Mouse (Mus musculus) bone marrow, adult 2 months (tissue): Measurements from ENCODE around the gene Map4k5. TPM values are rescaled to one million over a fixed set of nuclear protein-coding genes. Genes with fewer than 3 reads are reported as not detected.

Experiments
- H3K27ac ChIP-seq: fragments of 200-500 bp; 2 replicates; pipeline ENCODE4 v1.5.1; 2012; ENCODE audit warnings: low read depth, mild to moderate bottlenecking, control low read depth, inconsistent platforms, low read length; ENCODE audit not compliant: control insufficient read depth, poor library complexity, insufficient read depth
- H3K4me1 ChIP-seq: fragments of 200-500 bp; 2 replicates; pipeline ENCODE4 v1.6.1; 2011; ENCODE audit warnings: low read length; ENCODE audit not compliant: control insufficient read depth, insufficient read depth
- H3K4me3 ChIP-seq: fragments of 200-500 bp; replicated peaks from 2 replicates; pipeline ENCODE3; 2011; ENCODE audit warnings: mild to moderate bottlenecking, low read depth, low read length, control low read depth; ENCODE audit not compliant: control insufficient read depth
- CTCF ChIP-seq: fragments of 200-500 bp; IDR thresholded peaks from 2 replicates; pipeline ENCODE4 v1.5.1; 2011; ENCODE audit warnings: low read length, control low read depth; ENCODE audit not compliant: control insufficient read depth, insufficient read depth
- POLR2A ChIP-seq: fragments of 200-500 bp; IDR thresholded peaks from 2 replicates; pipeline ENCODE4 v1.6.1; 2011; ENCODE audit warnings: low read depth, mild to moderate bottlenecking, control low read depth, low read length, borderline replicate concordance; ENCODE audit not compliant: control insufficient read depth
- WGBS: fragments of 180-500 bp; shearing (Covaris S2); methylation state at CpG from one replicate; pipeline ENCODE4 v1.1.7; 2018; 5-methylcytosine and 5-hydroxymethylcytosine counted together
- polyA plus RNA-seq: library from polyadenylated mRNA; stranded (reverse); fragments of >200 nt; gene quantifications from 2 replicates; pipeline ENCODE4 v1.2.4, GENCODE M21; 2011; ENCODE audit warnings: low replicate concordance; ENCODE audit not compliant: missing spikeins, insufficient read depth, insufficient read length

Gene Map4k5
- polyA plus RNA-seq, 1 experiment = 21.5 TPM

DNA sequence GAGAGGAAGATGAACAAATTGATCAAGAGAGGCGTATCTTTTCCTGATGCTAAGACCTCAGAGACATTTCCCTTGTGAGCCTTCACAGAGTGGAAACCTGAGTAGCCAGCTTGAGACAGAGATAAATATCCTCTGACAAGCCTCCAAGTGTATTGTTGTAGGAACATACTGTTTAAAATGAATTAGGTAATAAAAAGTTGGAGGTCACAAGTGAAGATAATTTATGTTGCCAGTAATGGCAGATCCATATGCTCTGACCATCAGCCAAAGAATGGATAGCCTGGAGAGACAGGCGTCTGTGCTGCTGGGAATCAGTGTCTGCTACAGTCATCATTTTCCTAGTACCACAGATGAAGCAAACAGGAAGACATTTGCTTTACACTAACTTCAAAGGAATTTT lies 2.0 kb upstream of the Map4k5 start:
- TF ChIP-seq CTCF (no peak), POLR2A (no peak)
- H3K4me1 ChIP-seq = peaks cover 2% of the 10 kb centered on the region; the same call in 1 of the 2 replicates
- no peak overlapping the region for H3K27ac ChIP-seq
- no peak overlapping the region for H3K4me3 ChIP-seq
- whole genome bisulfite sequencing = 77% methylated on average over 2 of the region's 2 CpGs

DNA sequence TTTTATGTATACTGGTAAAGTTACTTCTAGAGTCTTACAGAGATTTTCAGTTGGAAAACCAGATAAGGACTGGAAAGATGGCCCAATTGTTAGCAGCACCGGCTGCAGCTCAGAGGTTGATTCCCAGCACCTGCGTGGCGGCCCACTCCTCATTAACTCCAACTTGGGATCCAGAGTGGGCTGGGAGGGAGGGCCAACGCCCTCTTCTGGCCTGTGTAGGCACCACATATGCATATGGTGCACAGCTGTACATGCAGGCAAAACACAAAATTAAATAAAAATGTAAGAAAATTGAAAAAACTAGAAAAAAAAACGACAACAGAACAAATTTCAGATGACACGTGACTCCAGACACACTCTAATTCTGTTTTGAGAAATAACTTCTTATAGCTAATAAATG lies 927 bp upstream of the Map4k5 start:
- Histone ChIP-seq H3K4me1 (peaks cover 2% of the 10 kb centered on the region; the same call in 1 of the 2 replicates), H3K27ac (no peak overlapping the region), H3K4me3 (no peak overlapping the region)
- WGBS = 66% methylated on average over 6 of the region's 6 CpGs
- no peak for TF ChIP-seq POLR2A
- peak; percentile 30; the same call in 1 of the 2 replicates for TF ChIP-seq CTCF

DNA sequence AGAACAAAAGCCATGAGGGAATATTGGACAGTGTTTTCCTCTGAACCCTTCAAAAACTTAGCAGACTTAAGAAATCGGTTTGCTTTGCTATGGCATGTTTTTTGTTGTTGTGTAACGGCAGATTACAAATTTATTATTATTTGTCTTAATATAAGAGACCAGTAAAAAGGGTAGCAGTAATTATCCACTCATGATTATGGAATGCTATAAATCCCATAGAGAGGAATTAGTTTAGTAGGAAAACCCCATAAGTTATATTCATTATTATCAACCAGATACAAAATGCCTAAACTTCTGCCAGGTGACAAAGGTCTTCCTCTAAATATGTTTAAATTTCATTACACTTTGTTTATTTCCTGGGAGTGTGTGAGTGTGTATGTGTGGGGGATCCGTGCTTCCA lies 1.3 kb downstream of the Map4k5 start:
- 59% methylated on average over 3 of the region's 3 CpGs for WGBS
- H3K4me1 ChIP-seq = peaks cover 2% of the 10 kb centered on the region; the same call in 1 of the 2 replicates
- TF ChIP-seq POLR2A = no peak
- TF ChIP-seq CTCF = no peak
- no peak overlapping the region for H3K27ac ChIP-seq
- peak overlapping the region; percentile 88 for H3K4me3 ChIP-seq

DNA sequence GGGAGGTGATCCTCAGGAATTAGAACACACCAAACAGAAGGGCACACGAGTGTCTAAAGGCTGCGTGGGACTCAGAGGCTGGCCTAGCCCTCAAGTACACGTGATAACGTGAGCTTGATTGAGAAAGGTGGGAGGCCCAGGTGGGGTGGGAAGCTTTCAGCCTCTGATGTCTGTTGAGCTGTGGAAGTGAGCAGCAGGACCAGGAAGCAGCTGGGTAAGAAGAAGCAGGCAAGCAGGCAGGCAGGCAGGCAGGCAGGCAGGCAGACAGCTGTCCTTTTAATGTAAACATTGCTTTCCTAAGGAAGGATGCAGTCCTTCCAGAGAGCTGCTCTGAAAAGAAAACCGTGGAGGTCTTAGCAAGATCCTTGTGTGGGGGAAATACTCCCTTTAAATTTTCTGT lies 2.5 kb downstream of the Map4k5 start:
- peaks cover 2% of the 10 kb centered on the region; the same call in 1 of the 2 replicates for H3K4me1 ChIP-seq
- H3K4me3 ChIP-seq = peak overlapping the region; percentile 47
- H3K27ac ChIP-seq = 0 out of 2 replicates have a peak overlapping the region, but pooled peaks have one; percentile 11
- TF ChIP-seq CTCF (no peak), POLR2A (no peak)
- 25% methylated on average over 5 of the region's 5 CpGs for WGBS

DNA sequence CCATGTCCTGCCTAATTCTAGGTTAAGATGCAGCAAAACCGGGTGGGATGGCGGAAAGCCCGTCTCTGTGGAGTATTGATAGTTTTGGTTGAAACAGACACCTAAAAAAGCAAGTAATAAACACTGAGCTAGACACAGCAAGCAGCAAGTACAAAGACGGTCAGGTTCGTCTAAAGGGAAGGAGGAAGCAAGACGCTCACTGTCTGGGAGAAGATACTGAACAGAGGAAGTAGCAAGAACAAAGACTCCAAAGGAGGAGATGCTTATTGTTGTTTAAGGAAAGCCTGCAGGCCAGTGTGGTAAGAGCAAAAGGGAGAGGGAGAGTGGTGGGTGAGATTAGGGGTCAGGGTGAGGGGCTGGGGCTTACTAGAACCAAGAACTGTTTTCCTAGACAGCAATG lies 2.9 kb downstream of the Map4k5 start:
- 0 out of 2 replicates have a peak overlapping the region, but pooled peaks have one; percentile 11 for H3K27ac ChIP-seq
- TF ChIP-seq POLR2A = no peak
- peak overlapping the region; percentile 47 for H3K4me3 ChIP-seq
- H3K4me1 ChIP-seq = peaks cover 2% of the 10 kb centered on the region; the same call in 1 of the 2 replicates
- WGBS = 43% methylated on average over 6 of the region's 6 CpGs

DNA sequence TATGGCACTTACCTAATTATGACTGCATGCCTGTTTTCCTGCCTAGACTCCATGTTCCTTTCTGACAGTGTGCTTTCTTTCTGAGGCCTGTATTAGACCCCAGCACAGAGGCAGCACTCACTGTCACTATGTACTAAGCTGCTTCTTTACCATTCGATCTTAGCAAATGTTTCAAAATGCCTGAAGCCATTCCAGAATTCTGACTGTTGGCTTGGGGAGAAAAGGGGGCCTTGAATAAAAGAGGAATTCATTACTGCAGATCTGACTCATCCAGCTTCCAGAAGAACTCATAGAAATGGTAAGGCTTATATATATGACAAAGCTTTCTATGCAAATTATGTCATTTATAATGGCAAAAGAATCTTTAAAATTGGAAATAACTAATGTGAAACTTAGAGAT lies 4.7 kb downstream of the Map4k5 start:
- no peak overlapping the region for H3K27ac ChIP-seq
- no peak overlapping the region for H3K4me3 ChIP-seq
- TF ChIP-seq POLR2A (no peak), CTCF (no peak)
- 80% methylated on average over 1 of the region's 1 CpGs for WGBS
- peaks cover 2% of the 10 kb centered on the region for H3K4me1 ChIP-seq

DNA sequence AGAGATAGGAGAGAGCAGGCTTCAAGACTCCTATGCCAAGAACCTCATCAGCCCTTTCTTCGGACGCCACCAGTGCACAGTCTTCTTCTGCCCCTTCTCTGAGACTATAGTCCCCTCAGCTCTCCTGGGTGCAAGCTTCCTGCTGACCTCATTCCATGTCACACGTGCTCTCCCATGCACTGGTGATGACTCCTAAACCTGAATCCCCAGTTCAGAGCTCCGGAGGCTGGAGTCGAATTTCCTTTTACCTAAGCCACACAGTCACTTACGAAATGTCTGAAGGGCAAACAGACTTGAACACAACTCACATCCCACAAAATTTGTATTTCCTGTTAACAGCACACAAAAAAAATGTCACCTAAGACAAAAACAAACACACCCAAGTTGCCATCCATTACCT lies 5.2 kb downstream of the Map4k5 start:
- H3K27ac ChIP-seq = no peak overlapping the region
- H3K4me3 ChIP-seq = no peak overlapping the region
- TF ChIP-seq POLR2A = no peak
- TF ChIP-seq CTCF = no peak
- 69% methylated on average over 6 of the region's 6 CpGs for WGBS
- peaks cover 2% of the 10 kb centered on the region for H3K4me1 ChIP-seq

DNA sequence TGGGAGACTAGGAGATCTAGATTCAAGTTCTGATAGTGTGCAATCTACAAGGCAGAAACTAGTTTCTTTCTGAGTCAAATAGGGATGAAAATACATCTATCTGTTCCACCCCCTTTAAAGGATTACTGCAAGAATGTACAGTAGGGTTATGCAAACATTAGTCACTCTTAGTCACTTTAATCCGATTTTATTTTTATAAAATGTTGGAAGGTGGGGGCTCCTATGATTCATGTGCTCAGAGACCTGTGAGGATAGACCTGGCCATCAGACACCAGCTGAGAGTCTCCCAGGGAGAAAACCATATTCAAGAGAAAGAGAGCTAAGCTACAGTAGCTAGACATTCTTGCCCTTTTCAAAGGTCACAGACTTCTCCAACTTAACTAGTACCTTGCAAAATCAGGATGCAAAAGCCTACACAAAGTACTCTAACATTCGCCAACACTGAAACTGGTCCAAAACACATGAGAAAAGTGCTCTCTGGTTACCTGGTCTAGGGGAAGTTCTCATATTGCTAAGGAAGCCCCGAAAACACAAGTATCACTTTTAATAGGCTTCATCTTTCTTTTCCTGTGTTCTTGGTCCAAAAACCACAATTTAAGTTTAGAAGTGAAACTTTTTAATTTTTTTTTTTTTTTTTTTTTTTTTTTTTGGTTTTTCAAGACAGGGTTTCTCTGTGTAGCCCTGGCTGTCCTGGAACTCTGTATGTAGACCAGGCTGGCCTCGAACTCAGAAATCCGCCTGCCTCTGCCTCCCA lies 7.7 kb downstream of the Map4k5 start:
- Histone ChIP-seq H3K4me1 (peaks cover 1% of the 10 kb centered on the region), H3K4me3 (no peak overlapping the region), H3K27ac (no peak overlapping the region)
- TF ChIP-seq POLR2A = no peak
- TF ChIP-seq CTCF = no peak
- WGBS = 72% methylated on average over 5 of the region's 5 CpGs

DNA sequence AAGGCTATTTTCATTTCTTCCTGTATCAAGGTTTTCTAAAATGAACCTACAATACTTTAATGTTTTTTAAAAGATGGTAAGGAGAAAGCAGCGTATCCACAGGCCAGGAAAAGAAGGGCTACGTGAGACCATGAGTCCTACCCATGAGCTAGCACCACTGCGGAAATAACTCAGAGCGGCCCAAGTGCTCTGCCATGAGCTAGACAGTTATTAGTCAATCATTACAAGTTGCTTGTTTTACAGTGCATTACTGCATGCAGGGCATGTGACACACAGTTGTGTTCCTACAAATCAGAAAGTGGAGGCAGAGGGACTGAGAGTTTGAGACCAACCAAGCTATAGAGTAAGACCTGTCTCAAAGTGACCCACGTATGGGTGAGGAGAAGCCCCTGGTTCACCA lies 8.9 kb downstream of the Map4k5 start:
- WGBS = 88% methylated on average over 5 of the region's 5 CpGs
- Histone ChIP-seq H3K4me3 (no peak overlapping the region), H3K4me1 (no peaks in the 10 kb centered on the region; the same call in none of the 2 replicates), H3K27ac (no peak overlapping the region)
- no peak for TF ChIP-seq CTCF
- no peak for TF ChIP-seq POLR2A
